Comparison of ENCODE assay signal across 17 mouse cellular contexts in genomic region chr10:18131666-18132650, GRCm38 (mm10).
DNase-seq lines count a peak whose midpoint lies in the region; ATAC-seq and TF ChIP-seq lines count a peak whose summit lies in the region.
"Had no signal": no experiment of that assay in that cellular context is flagged by ENCODE, and none has a peak within 500 bp of the region (broad histone marks: within the 10 kb centered on the region; RNA-seq: fewer than 3 reads in every experiment).

No protein-coding gene starts in this region.

- ATAC-seq in limb, embryonic 14.5 days (ENCODE audit: low FRiP score, low read depth), result peak; percentile 6; the same call in 1 of the 2 replicates
- 0 out of 2 replicates have a peak, but pooled peaks have one; percentile 28 for ATAC-seq in intestine, postnatal 0 days
- ATAC-seq in stomach, embryonic 16.5 days (ENCODE audit: insufficient read depth, low FRiP score), result no peak
- ATAC-seq: hindbrain, embryonic 16.5 days had no signal

- no peak overlapping the region for H3K4me3 ChIP-seq in limb, embryonic 14.5 days (replicated peaks; ENCODE audit: low read length)
- no peak overlapping the region for H3K4me3 ChIP-seq in limb, embryonic 10.5 days
- no peak overlapping the region for H3K4me3 ChIP-seq in intestine, postnatal 0 days (ENCODE audit: low read depth, low read length)
- no peak overlapping the region for H3K4me3 ChIP-seq in stomach, embryonic 16.5 days (replicated peaks; ENCODE audit: low read length)
- H3K4me3 ChIP-seq: embryonic facial prominence, embryonic 13.5 days; liver, embryonic 13.5 days had no signal

- intact Hi-C loops in gastrocnemius, postnatal 36 days (cut with DNase I), result no loop called here

- peaks cover 5% of the 10 kb centered on the region; the same call in 1 of the 2 replicates for H3K36me3 ChIP-seq in limb, embryonic 14.5 days (ENCODE audit: control insufficient read depth, insufficient read depth, low read length)
- H3K36me3 ChIP-seq in limb, embryonic 10.5 days, result peaks cover 6% of the 10 kb centered on the region; the same call in 1 of the 2 replicates
- H3K36me3 ChIP-seq in intestine, postnatal 0 days (ENCODE audit: control insufficient read depth, insufficient read depth), result peaks cover 4% of the 10 kb centered on the region
- no peaks in the 10 kb centered on the region for H3K36me3 ChIP-seq in stomach, embryonic 16.5 days (ENCODE audit: control insufficient read depth, insufficient read depth, low read length)
- H3K36me3 ChIP-seq: liver, embryonic 13.5 days had no signal

- TF ChIP-seq CTCF in intestine, postnatal 0 days (IDR thresholded peaks at IDR 0.05; ENCODE audit: low read depth), result no peak

- H3K27ac ChIP-seq in limb, embryonic 14.5 days (replicated peaks; ENCODE audit: low read depth, low read length), result no peak overlapping the region
- no peak overlapping the region for H3K27ac ChIP-seq in limb, embryonic 10.5 days
- H3K27ac ChIP-seq in intestine, postnatal 0 days (ENCODE audit: low read depth, low read length), result no peak overlapping the region
- 0 out of 2 replicates have a peak overlapping the region, but pooled peaks have one; percentile 6 for H3K27ac ChIP-seq in stomach, embryonic 16.5 days (ENCODE audit: low read length)
- H3K27ac ChIP-seq: embryonic facial prominence, embryonic 13.5 days; liver, embryonic 13.5 days; macrophage had no signal

- no peak for TF ChIP-seq POLR2A in limb, embryonic 14.5 days (IDR thresholded peaks at IDR 0.05; ENCODE audit: borderline replicate concordance, extremely low read depth, insufficient read depth, insufficient read length)

- no peaks in the 10 kb centered on the region for H3K27me3 ChIP-seq in limb, embryonic 14.5 days (ENCODE audit: control insufficient read depth, insufficient read depth, low read length)
- no peaks in the 10 kb centered on the region for H3K27me3 ChIP-seq in limb, embryonic 10.5 days (ENCODE audit: low read depth, poor library complexity, severe bottlenecking)
- H3K27me3 ChIP-seq in intestine, postnatal 0 days (replicated peaks; ENCODE audit: control insufficient read depth, insufficient read depth, low read length), result no peaks in the 10 kb centered on the region
- no peaks in the 10 kb centered on the region for H3K27me3 ChIP-seq in stomach, embryonic 16.5 days (ENCODE audit: control insufficient read depth, insufficient read depth, low read length)
- H3K27me3 ChIP-seq: embryonic facial prominence, embryonic 13.5 days; liver, embryonic 13.5 days had no signal

- no peak overlapping the region for H3K9ac ChIP-seq in limb, embryonic 14.5 days (ENCODE audit: low read depth, low read length, severe bottlenecking)
- H3K9ac ChIP-seq in intestine, postnatal 0 days (ENCODE audit: low read depth, low read length), result no peak overlapping the region
- no peak overlapping the region for H3K9ac ChIP-seq in stomach, embryonic 16.5 days (ENCODE audit: low read length)
- H3K9ac ChIP-seq: embryonic facial prominence, embryonic 13.5 days; liver, embryonic 13.5 days had no signal

- no peaks in the 10 kb centered on the region for H3K4me1 ChIP-seq in limb, embryonic 14.5 days (ENCODE audit: control insufficient read depth, insufficient read depth, low read length)
- no peaks in the 10 kb centered on the region for H3K4me1 ChIP-seq in limb, embryonic 10.5 days
- no peaks in the 10 kb centered on the region for H3K4me1 ChIP-seq in intestine, postnatal 0 days (replicated peaks; ENCODE audit: control insufficient read depth, insufficient read depth, low read length)
- H3K4me1 ChIP-seq in stomach, embryonic 16.5 days (ENCODE audit: control insufficient read depth, insufficient read depth, low read length), result peaks cover 4% of the 10 kb centered on the region; the same call in 1 of the 2 replicates
- H3K4me1 ChIP-seq: embryonic facial prominence, embryonic 13.5 days had no signal

- 84% methylated on average over 10 of the region's 10 CpGs for WGBS in limb, embryonic 14.5 days
- 92% methylated on average over 10 of the region's 10 CpGs for WGBS in limb, embryonic 10.5 days
- 55% methylated on average over 10 of the region's 10 CpGs for WGBS in intestine, postnatal 0 days
- WGBS in stomach, embryonic 16.5 days, result 64% methylated on average over 10 of the region's 10 CpGs

- H3K4me2 ChIP-seq in limb, embryonic 14.5 days (replicated peaks; ENCODE audit: low read depth, low read length, severe bottlenecking), result no peak overlapping the region
- no peak overlapping the region for H3K4me2 ChIP-seq in intestine, postnatal 0 days (replicated peaks; ENCODE audit: low read depth)
- no peak overlapping the region for H3K4me2 ChIP-seq in stomach, embryonic 16.5 days (ENCODE audit: low read depth, low read length)
- H3K4me2 ChIP-seq: embryonic facial prominence, embryonic 13.5 days; liver, embryonic 13.5 days had no signal

- DNase-seq in limb, embryonic 14.5 days (ENCODE audit: low spot score), result no peak
- no peak for DNase-seq in limb, embryonic 10.5 days (ENCODE audit: low spot score)
- DNase-seq in kidney, postnatal 10 days, result peak; percentile 27
- DNase-seq in gastrocnemius, postnatal 36 days, result no peak
- no peak for DNase-seq in left cerebral cortex, adult 8-10 months (ENCODE audit: low spot score in 2 of 2)
- DNase-seq in ovary, postnatal 14 days (ENCODE audit: low spot score), result no peak
- DNase-seq: B cell, adult 2 months; cerebellum, postnatal 25 days; heart, postnatal 14 days; liver, embryonic 13.5 days; right cerebral cortex, postnatal 14 days; thymus, postnatal 25 days had no signal

- H3K9me3 ChIP-seq in limb, embryonic 14.5 days (ENCODE audit: control insufficient read depth, low read length), result no peaks in the 10 kb centered on the region
- H3K9me3 ChIP-seq in limb, embryonic 10.5 days (replicated peaks), result no peaks in the 10 kb centered on the region
- no peaks in the 10 kb centered on the region for H3K9me3 ChIP-seq in intestine, postnatal 0 days (ENCODE audit: control insufficient read depth)
- no peaks in the 10 kb centered on the region for H3K9me3 ChIP-seq in stomach, embryonic 16.5 days (replicated peaks; ENCODE audit: control insufficient read depth, low read length)
- H3K9me3 ChIP-seq: embryonic facial prominence, embryonic 13.5 days; liver, embryonic 13.5 days had no signal
